Mouse (Mus musculus) B cell, adult 2 months (primary cell): ENCODE data around the gene Mettl21a.
"Not testable (repeated sequence)": the region's sequence is repeated elsewhere in the genome, so short reads cannot be mapped to it uniquely, and the experiment has no call there.

Experiments used
- DNase-seq, 2 experiments: peaks; one replicate each; pipeline ENCODE4 v3.0.0; 2022

Mettl21a gene

DNA sequence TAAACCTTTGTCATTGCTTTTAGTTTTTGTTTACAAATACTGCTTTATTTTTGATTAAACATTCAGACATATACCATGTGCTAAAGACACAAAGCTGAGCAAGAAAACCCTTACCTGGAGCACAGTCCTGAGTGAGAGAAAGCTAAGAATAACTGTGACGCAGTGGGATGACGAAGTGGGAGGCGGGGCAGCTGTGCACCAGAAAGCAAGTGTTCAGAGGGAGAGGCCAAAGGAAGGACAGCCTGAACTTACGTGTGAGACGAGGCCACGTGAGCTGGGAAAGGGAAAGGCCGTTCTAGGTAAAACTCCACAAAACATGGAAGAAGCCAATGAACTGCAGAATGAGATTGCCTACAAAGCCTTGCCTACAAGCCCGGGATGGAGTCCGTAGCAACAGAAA is 7.1 kb downstream of the Mettl21a start:
- DNase-seq, result no peak

DNA sequence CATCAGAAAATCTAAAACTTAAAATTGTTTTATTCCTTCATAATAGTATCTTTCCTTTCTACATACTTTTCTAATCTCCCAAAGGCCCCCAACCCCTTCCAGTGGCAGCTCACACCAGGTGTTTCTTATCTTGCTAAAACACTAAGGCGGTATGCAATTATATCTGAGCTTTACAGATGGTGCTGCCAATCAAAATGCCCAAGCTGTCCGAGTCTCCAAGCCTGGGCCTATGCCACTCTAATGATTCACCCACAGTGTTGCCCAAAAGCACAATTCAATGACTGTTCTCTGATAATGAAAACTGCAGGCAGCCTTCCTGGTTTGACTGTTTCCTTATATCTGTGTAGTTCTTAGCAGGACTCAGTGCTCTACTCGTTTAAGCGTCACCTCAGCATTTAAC is 7.9 kb downstream of the Mettl21a start:
- DNase-seq, result no peak

- no peak for DNase-seq
Observed at GRCm38 (mm10) chr1:64603381-64603780, 13.7 kb downstream of the Mettl21a start.

- DNase-seq, result no peak
Observed at GRCm38 (mm10) chr1:64601242-64601842, 15.7 kb downstream of the Mettl21a start.

GRCm38 (mm10) chr1:64600413-64601077 is 16.5 kb downstream of the Mettl21a start:
- no peak for DNase-seq

- no peak for DNase-seq
Observed at GRCm38 (mm10) chr1:64598926-64599325, 18.1 kb downstream of the Mettl21a start.

GRCm38 (mm10) chr1:64578801-64579200 is 38.2 kb downstream of the Mettl21a start:
- no peak for DNase-seq

- not testable (repeated sequence) for DNase-seq
Observed at GRCm38 (mm10) chr1:64577911-64578310, 39.1 kb downstream of the Mettl21a start.

DNA sequence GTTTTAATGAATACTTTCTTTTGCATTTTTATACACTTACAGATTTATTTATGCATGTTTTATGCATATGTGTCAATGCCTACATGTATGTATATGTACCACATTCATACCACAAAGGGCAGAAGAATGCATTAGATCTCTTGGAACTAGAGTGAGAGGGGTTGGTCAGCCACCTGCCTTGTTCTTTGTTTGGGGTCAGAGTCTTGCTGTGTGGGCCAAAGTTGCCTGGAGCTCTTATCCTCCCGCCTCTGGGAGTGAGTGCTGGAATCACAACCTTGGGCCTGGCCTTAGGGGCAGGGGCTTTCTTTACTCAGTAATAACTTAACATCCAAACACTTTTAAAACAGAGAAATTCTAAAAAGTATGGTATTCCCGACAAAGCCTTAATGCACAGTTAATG is 40.3 kb downstream of the Mettl21a start:
- DNase-seq, result no peak

- no peak for DNase-seq
Observed at GRCm38 (mm10) chr1:64576022-64576421, 41.0 kb downstream of the Mettl21a start.

GRCm38 (mm10) chr1:64568206-64568605 is 48.8 kb downstream of the Mettl21a start:
- no peak for DNase-seq

DNA sequence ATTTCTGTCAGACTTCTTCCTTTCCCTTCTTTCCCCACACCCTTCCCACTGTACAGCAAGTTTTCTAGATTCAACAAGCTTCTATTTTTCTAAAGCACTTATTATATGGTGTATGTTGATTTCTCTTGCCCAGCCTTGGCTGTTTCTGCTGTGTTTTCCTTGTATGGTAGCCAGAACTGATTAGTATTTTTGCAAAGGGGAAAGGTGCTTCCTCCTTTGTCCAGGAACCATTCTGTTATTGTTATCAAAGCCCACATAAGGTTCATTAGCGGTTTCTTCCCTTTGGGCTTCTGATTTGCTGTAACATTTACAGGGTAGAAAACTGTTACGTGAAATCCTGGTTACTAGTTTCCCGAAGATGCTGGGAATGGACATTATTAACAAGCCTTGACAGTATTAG is 56.9 kb downstream of the Mettl21a start:
- DNase-seq, result no peak
